Mouse (Mus musculus) lung, embryonic 14.5 days (tissue): ENCODE data around the gene Scfd2. TPM values are rescaled to one million over a fixed set of nuclear protein-coding genes. Genes with fewer than 3 reads are reported as not detected.

Source experiments
- ATAC-seq: fragments of 200-750 bp; cut with Nextera tagmentation; 2 replicates; pipeline ENCODE4 v1.8.0; 2017; ENCODE audit warnings: mild to moderate bottlenecking, moderate TSS enrichment, moderate library complexity; ENCODE audit not compliant: insufficient read depth
- DNase-seq: peaks from one replicate; pipeline ENCODE4 v3.0.0-alpha.2; 2015
- H3K27ac ChIP-seq: fragments of 300-500 bp; sonication (generic); 2 replicates; pipeline ENCODE4 v1.5.1; 2014; ENCODE audit warnings: low read depth, mild to moderate bottlenecking, moderate library complexity
- H3K27me3 ChIP-seq: fragments of 300-500 bp; sonication (generic); 2 replicates; pipeline ENCODE4 v1.6.1; 2014; ENCODE audit warnings: low read length, control low read depth; ENCODE audit not compliant: insufficient read depth
- H3K36me3 ChIP-seq: fragments of 300-500 bp; sonication (generic); 2 replicates; pipeline ENCODE4 v1.6.1; 2014; ENCODE audit warnings: control low read depth; ENCODE audit not compliant: insufficient read depth
- H3K4me1 ChIP-seq: fragments of 300-500 bp; sonication (generic); 2 replicates; pipeline ENCODE4 v1.6.1; 2014; ENCODE audit warnings: antibody characterized with exemption, control low read depth; ENCODE audit not compliant: insufficient read depth
- H3K4me2 ChIP-seq: fragments of 300-500 bp; sonication (generic); 2 replicates; pipeline ENCODE4 v1.6.1; 2014; ENCODE audit warnings: mild to moderate bottlenecking
- H3K4me3 ChIP-seq: fragments of 300-500 bp; sonication (generic); 2 replicates; pipeline ENCODE4 v1.5.1; 2014; ENCODE audit warnings: low read depth, low read length
- H3K9ac ChIP-seq: fragments of 300-500 bp; sonication (generic); 2 replicates; pipeline ENCODE4 v1.6.1; 2014
- H3K9me3 ChIP-seq: fragments of 300-500 bp; sonication (generic); 2 replicates; pipeline ENCODE4 v1.6.1; 2016; ENCODE audit warnings: low read depth, low read length, control low read depth
- CTCF ChIP-seq: IDR thresholded peaks from 2 replicates; pipeline ENCODE4 v1.5.1; 2016; ENCODE audit warnings: antibody characterized with exemption, low read depth
- WGBS: fragments of 180-500 bp; shearing (Covaris S2); extraction: QIAGEN DNeasy Blood & Tissue Kit; methylation state at CpG from one replicate; pipeline ENCODE4 v1.1.7; 2014; 5-methylcytosine and 5-hydroxymethylcytosine counted together
- polyA plus RNA-seq: library from polyadenylated mRNA; unstranded; fragments of >200 nt; fragmentation: Nextera tagmentation; extraction: Ambion mirVana; gene quantifications from 2 replicates; pipeline ENCODE4 v1.2.1, GENCODE M21; 2014

The Scfd2 gene
- polyA plus RNA-seq, 1 experiment from 2014 or later: 17.8 TPM

DNA sequence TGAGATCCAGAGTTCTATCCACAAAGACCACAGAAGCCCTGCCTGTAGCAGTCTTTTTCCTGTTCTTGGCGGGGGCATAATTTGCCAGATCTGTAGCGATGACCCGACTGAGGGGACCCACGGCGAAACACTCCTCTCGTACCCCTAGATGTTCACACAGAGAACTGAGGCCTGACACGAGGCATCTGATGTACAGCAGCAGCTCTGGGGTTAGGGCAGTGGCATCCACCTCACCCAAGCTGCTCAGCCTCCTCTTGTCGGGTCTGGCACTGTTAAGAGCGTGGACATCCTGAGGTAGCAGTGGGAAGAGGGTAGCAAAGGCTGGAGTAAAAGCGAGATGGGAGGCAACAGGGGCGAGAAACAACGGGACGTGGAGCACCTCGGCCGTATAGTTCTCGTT, 774 bp downstream of the Scfd2 start:
- no peak for TF ChIP-seq CTCF
- no peaks in the 10 kb centered on the region for H3K27me3 ChIP-seq
- DNase-seq: no peak
- no peak overlapping the region for H3K27ac ChIP-seq
- no peaks in the 10 kb centered on the region for H3K36me3 ChIP-seq
- no peak for ATAC-seq
- H3K9ac ChIP-seq: peak overlapping the region; percentile 60
- no peaks in the 10 kb centered on the region for H3K9me3 ChIP-seq
- 18% methylated on average over 16 of the region's 16 CpGs for WGBS
- H3K4me3 ChIP-seq: peak overlapping the region; percentile 85
- H3K4me2 ChIP-seq: peak overlapping the region; percentile 99
- 0 out of 2 replicates have a peak, but pooled peaks cover 5% of the 10 kb centered on the region for H3K4me1 ChIP-seq

GRCm38 (mm10) chr5:74527025-74527424, 4.5 kb downstream of the Scfd2 start:
- Histone ChIP-seq H3K36me3 (no peaks in the 10 kb centered on the region), H3K27ac (no peak overlapping the region), H3K9ac (no peak overlapping the region), H3K9me3 (no peaks in the 10 kb centered on the region), H3K27me3 (no peaks in the 10 kb centered on the region), H3K4me1 (0 out of 2 replicates have a peak, but pooled peaks cover 5% of the 10 kb centered on the region), H3K4me3 (no peak overlapping the region), H3K4me2 (no peak overlapping the region)
- 68% methylated on average over 5 of the region's 5 CpGs for WGBS
- no peak for TF ChIP-seq CTCF
- ATAC-seq (no peak), DNase-seq (no peak)

DNA sequence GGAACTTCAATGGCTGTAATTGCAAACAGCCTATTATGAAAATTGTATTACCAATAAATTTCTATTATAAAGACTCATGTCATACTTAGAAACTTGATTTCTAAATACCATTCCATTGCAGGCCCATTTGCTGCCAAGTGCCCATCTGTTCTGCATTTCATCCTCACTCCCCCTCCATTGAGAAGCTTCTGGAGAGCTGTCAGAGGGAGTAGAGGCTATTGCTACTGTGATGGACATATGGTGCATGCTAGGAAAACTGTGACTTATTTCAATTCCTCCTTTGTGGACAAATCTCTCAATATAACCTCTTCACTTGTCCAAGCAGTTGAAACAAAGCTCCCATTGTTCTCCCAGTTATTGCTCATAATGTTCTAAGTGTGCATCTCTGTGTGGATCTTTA, 19.9 kb downstream of the Scfd2 start:
- no peaks in the 10 kb centered on the region for H3K36me3 ChIP-seq
- no peak overlapping the region for H3K4me3 ChIP-seq
- H3K27ac ChIP-seq: no peak overlapping the region
- no peaks in the 10 kb centered on the region for H3K9me3 ChIP-seq
- no peak for ATAC-seq
- no peak for TF ChIP-seq CTCF
- no peaks in the 10 kb centered on the region for H3K4me1 ChIP-seq
- no peaks in the 10 kb centered on the region for H3K27me3 ChIP-seq
- H3K9ac ChIP-seq: no peak overlapping the region
- H3K4me2 ChIP-seq: no peak overlapping the region
- DNase-seq: peak; percentile 24

DNA sequence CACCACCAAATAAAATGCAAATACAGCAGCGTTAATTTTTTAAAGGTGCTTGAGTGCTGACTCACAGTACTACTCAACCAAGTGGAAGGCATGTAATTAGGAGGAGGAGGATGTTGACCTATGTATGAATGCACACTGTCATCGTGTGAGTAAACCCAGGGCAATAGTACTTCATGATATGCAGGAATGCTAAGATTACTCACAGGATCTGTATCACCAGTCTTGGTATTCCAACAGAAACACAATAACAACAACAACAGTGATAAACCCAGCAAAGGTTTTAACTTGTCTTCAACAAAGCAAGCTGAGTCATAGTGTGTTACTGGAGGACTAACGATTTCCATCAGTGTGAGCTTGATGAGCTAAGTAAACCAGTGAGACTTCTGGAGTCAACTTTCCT, 38.9 kb downstream of the Scfd2 start:
- TF ChIP-seq CTCF: no peak
- Histone ChIP-seq H3K4me1 (no peaks in the 10 kb centered on the region), H3K4me3 (no peak overlapping the region), H3K9ac (no peak overlapping the region), H3K27ac (no peak overlapping the region), H3K36me3 (no peaks in the 10 kb centered on the region), H3K4me2 (no peak overlapping the region), H3K27me3 (no peaks in the 10 kb centered on the region), H3K9me3 (no peaks in the 10 kb centered on the region)
- 83% methylated on average over 3 of the region's 3 CpGs for WGBS
- DNase-seq (no peak), ATAC-seq (no peak)

DNA sequence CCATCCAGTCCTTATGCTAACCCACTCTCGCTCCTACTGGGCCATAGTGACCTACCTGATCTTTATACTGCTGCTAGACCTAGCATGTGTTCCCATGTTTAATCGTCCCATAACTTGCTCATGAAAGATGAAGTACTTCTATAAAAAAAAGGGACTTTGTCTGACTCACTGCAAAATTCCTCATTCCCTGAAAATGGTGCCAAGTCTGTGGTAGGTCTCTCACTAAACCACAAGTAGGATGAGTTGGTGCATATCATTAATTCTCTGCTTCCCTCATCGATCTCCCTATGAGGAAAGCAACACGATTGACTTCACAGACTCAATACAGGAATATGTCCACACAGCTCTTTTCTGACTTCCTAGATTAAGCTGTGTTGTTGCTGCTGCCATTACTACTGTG, 46.9 kb downstream of the Scfd2 start:
- 82% methylated on average over 4 of the region's 4 CpGs for WGBS
- no peaks in the 10 kb centered on the region for H3K9me3 ChIP-seq
- H3K9ac ChIP-seq: no peak overlapping the region
- H3K36me3 ChIP-seq: no peaks in the 10 kb centered on the region
- no peaks in the 10 kb centered on the region for H3K27me3 ChIP-seq
- ATAC-seq (no peak), DNase-seq (no peak)
- peaks cover 6% of the 10 kb centered on the region; the same call in 1 of the 2 replicates for H3K4me1 ChIP-seq
- no peak for TF ChIP-seq CTCF
- no peak overlapping the region for H3K4me3 ChIP-seq
- no peak overlapping the region for H3K4me2 ChIP-seq
- no peak overlapping the region for H3K27ac ChIP-seq

DNA sequence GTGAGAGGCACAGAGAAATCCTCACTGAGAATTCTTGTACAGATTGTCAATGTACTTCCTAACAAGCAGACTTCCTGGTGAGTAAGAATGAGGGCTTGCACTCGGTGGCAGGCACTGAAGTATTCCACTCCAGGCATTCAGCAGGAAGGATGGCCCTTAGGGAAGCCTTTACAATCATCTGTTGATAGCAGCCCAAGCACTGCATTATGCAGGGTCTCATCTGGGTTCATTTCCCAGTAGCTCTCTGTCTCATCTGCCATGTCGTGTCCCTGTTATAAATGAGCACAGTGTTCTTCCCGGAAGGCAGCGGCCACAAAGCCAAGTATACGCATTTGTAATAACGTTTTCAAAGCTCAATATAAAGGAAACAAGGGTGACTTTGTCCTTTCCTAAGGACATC, 48.9 kb downstream of the Scfd2 start:
- no peak for TF ChIP-seq CTCF
- Histone ChIP-seq H3K9ac (no peak overlapping the region), H3K4me2 (no peak overlapping the region), H3K27me3 (no peaks in the 10 kb centered on the region), H3K4me3 (no peak overlapping the region), H3K27ac (no peak overlapping the region), H3K36me3 (no peaks in the 10 kb centered on the region), H3K9me3 (no peaks in the 10 kb centered on the region), H3K4me1 (peaks cover 6% of the 10 kb centered on the region; the same call in 1 of the 2 replicates)
- 58% methylated on average over 6 of the region's 6 CpGs for WGBS
- DNase-seq: no peak
- no peak for ATAC-seq

- Histone ChIP-seq H3K9me3 (no peaks in the 10 kb centered on the region), H3K27ac (no peak overlapping the region), H3K36me3 (no peaks in the 10 kb centered on the region), H3K4me2 (no peak overlapping the region), H3K9ac (no peak overlapping the region), H3K27me3 (no peaks in the 10 kb centered on the region), H3K4me3 (no peak overlapping the region), H3K4me1 (peaks cover 6% of the 10 kb centered on the region; the same call in 1 of the 2 replicates)
- TF ChIP-seq CTCF: no peak
- no peak for ATAC-seq
- DNase-seq: peak; percentile 21
- 72% methylated on average over 3 of the region's 3 CpGs for whole genome bisulfite sequencing
These were observed 49.5 kb downstream of the Scfd2 start for GRCm38 (mm10) chr5:74482034-74482433.

- Histone ChIP-seq H3K4me1 (peaks cover 6% of the 10 kb centered on the region; the same call in 1 of the 2 replicates), H3K9ac (no peak overlapping the region), H3K27me3 (no peaks in the 10 kb centered on the region), H3K4me3 (no peak overlapping the region), H3K27ac (no peak overlapping the region), H3K36me3 (no peaks in the 10 kb centered on the region), H3K4me2 (no peak overlapping the region), H3K9me3 (no peaks in the 10 kb centered on the region)
- TF ChIP-seq CTCF: no peak
- 62% methylated on average over 4 of the region's 4 CpGs for WGBS
- ATAC-seq (no peak), DNase-seq (peak; percentile 5)
These were observed 51.1 kb downstream of the Scfd2 start for GRCm38 (mm10) chr5:74480409-74480808.
